Mouse (Mus musculus) neural tube, embryonic 15.5 days (tissue): Measurements from ENCODE around the gene Olfr13. TPM values are rescaled to one million over a fixed set of nuclear protein-coding genes. Genes with fewer than 3 reads are reported as not detected.
"Not testable (repeated sequence)": the region's sequence is repeated elsewhere in the genome, so short reads cannot be mapped to it uniquely, and the experiment has no call there.

Source experiments
- ATAC-seq: fragments of 200-750 bp; cut with Nextera tagmentation; 2 replicates; pipeline ENCODE4 v1.8.0; 2017; ENCODE audit warnings: mild to moderate bottlenecking, moderate TSS enrichment, moderate library complexity; ENCODE audit not compliant: low FRiP score
- H3K27ac ChIP-seq: fragments of 300-500 bp; sonication (generic); replicated peaks from 2 replicates; pipeline ENCODE4 v1.5.1; 2015; ENCODE audit warnings: mild to moderate bottlenecking, inconsistent platforms
- H3K27me3 ChIP-seq: fragments of 300-500 bp; sonication (generic); replicated peaks from 2 replicates; pipeline ENCODE4 v1.6.1; 2015; ENCODE audit warnings: inconsistent platforms
- H3K36me3 ChIP-seq: fragments of 300-500 bp; sonication (generic); 2 replicates; pipeline ENCODE4 v1.6.1; 2015; ENCODE audit warnings: inconsistent platforms
- H3K4me1 ChIP-seq: fragments of 300-500 bp; sonication (generic); 2 replicates; pipeline ENCODE4 v1.6.1; 2015; ENCODE audit warnings: inconsistent platforms
- H3K4me2 ChIP-seq: fragments of 300-500 bp; sonication (generic); 2 replicates; pipeline ENCODE4 v1.6.1; 2015; ENCODE audit warnings: inconsistent platforms, mild to moderate bottlenecking, moderate library complexity
- H3K4me3 ChIP-seq: fragments of 300-500 bp; sonication (generic); replicated peaks from 2 replicates; pipeline ENCODE4 v1.5.1; 2015; ENCODE audit warnings: mild to moderate bottlenecking, inconsistent platforms
- H3K9ac ChIP-seq: fragments of 300-500 bp; sonication (generic); replicated peaks from 2 replicates; pipeline ENCODE4 v1.6.1; 2015; ENCODE audit warnings: mild to moderate bottlenecking, inconsistent platforms
- H3K9me3 ChIP-seq: fragments of 300-500 bp; sonication (generic); replicated peaks from 2 replicates; pipeline ENCODE4 v1.6.1; 2016; ENCODE audit warnings: inconsistent platforms
- polyA plus RNA-seq: library from polyadenylated mRNA; unstranded; fragments of >200 nt; fragmentation: Nextera tagmentation; extraction: Ambion mirVana; gene quantifications from 2 replicates; pipeline ENCODE4 v1.2.1, GENCODE M21; 2015

Olfr13 gene
- polyA plus RNA-seq, 1 experiment from 2014 or later: not detected

GRCm38 (mm10) chr6:43212873-43213272, 40.9 kb downstream of the Olfr13 start, which contains the start of gene Olfr434:
Olfr434 (plus strand) TSS chr6:43213021.
- H3K4me1 ChIP-seq, H3K9me3 ChIP-seq, H3K4me3 ChIP-seq, H3K9ac ChIP-seq, H3K27me3 ChIP-seq, H3K4me2 ChIP-seq, H3K27ac ChIP-seq, ATAC-seq, H3K36me3 ChIP-seq: not testable (repeated sequence)

Other genes starting within 250 kb of the Olfr13 start
- gene Olfr444, start 223.1 kb upstream of the Olfr13 start, polyA plus RNA-seq: not detected in 2 replicates
- not detected in 2 replicates for gene Olfr441, start 65.8 kb upstream of the Olfr13 start, polyA plus RNA-seq
- not detected in 2 replicates for gene Olfr237-ps1, start 25.6 kb upstream of the Olfr13 start, polyA plus RNA-seq
- gene Olfr437, start 8.9 kb upstream of the Olfr13 start, polyA plus RNA-seq: not detected in 2 replicates
- not detected in 2 replicates for gene Olfr435, start 25.0 kb downstream of the Olfr13 start, polyA plus RNA-seq
- not detected in 2 replicates for gene Olfr434, start 40.9 kb downstream of the Olfr13 start, polyA plus RNA-seq
- not detected in 2 replicates for gene Olfr47, start 59.4 kb downstream of the Olfr13 start, polyA plus RNA-seq
- 1.9 and 4.5 TPM in 2 replicates for gene Arhgef5, start 93.4 kb downstream of the Olfr13 start, polyA plus RNA-seq
- 0.14 TPM in 1 of 2 replicates, not detected in the other for gene Nobox, start 137.4 kb downstream of the Olfr13 start, polyA plus RNA-seq